ENCODE assay signal across 31 mouse cellular contexts in genomic region chr12:91075600-91075999, GRCm38 (mm10).
"Had no signal": no experiment of that assay in that cellular context is flagged by ENCODE, and none has a peak within 500 bp of the region (broad histone marks: within the 10 kb centered on the region; RNA-seq: fewer than 3 reads in every experiment).

No protein-coding gene starts in this region.

- H3K4me1 ChIP-seq: limb, embryonic 10.5 days; limb, embryonic 12.5 days; limb, embryonic 13.5 days; limb, embryonic 15.5 days; liver, embryonic 12.5 days; liver, embryonic 13.5 days; liver, embryonic 15.5 days; lung, embryonic 15.5 days; megakaryocyte, embryonic 14.5 days; midbrain, embryonic 10.5 days; midbrain, embryonic 12.5 days; midbrain, embryonic 15.5 days; neural tube, embryonic 12.5 days had no signal

- H3K27ac ChIP-seq: left cerebral cortex, adult 2 months; limb, embryonic 10.5 days; limb, embryonic 12.5 days; limb, embryonic 13.5 days; limb, embryonic 15.5 days; liver, embryonic 12.5 days; liver, embryonic 13.5 days; liver, embryonic 14.5 days; liver, embryonic 15.5 days; lung, embryonic 15.5 days; macrophage; midbrain, embryonic 10.5 days; midbrain, embryonic 12.5 days; midbrain, embryonic 15.5 days; neural tube, embryonic 12.5 days had no signal

- H3K27me3 ChIP-seq: limb, embryonic 12.5 days; limb, embryonic 13.5 days; limb, embryonic 15.5 days; liver, embryonic 12.5 days; liver, embryonic 13.5 days; liver, embryonic 15.5 days; lung, embryonic 15.5 days; megakaryocyte, embryonic 14.5 days; midbrain, embryonic 12.5 days; midbrain, embryonic 15.5 days; neural tube, embryonic 12.5 days had no signal

- H3K9me3 ChIP-seq: limb, embryonic 10.5 days; limb, embryonic 12.5 days; limb, embryonic 13.5 days; limb, embryonic 15.5 days; liver, embryonic 12.5 days; liver, embryonic 13.5 days; liver, embryonic 15.5 days; lung, embryonic 15.5 days; midbrain, embryonic 10.5 days; midbrain, embryonic 12.5 days; midbrain, embryonic 15.5 days; neural tube, embryonic 12.5 days had no signal

- DNase-seq: left cerebral cortex, postnatal 4 days; liver; liver, embryonic 13.5 days; liver, postnatal 0 days; lung, adult 18-20 months; lung, adult 2 months; lung, embryonic 14.5 days; lung, postnatal 10 days; lung, postnatal 14 days; lung, postnatal 36 days; lung, postnatal 4 days; midbrain, embryonic 14.5 days had no signal

- H3K36me3 ChIP-seq: limb, embryonic 10.5 days; limb, embryonic 12.5 days; limb, embryonic 13.5 days; limb, embryonic 15.5 days; liver, embryonic 12.5 days; liver, embryonic 15.5 days; lung, embryonic 15.5 days; midbrain, embryonic 10.5 days; midbrain, embryonic 12.5 days; midbrain, embryonic 15.5 days; neural tube, embryonic 12.5 days had no signal

- ATAC-seq: liver, embryonic 12.5 days; liver, postnatal 0 days; lung, postnatal 0 days; midbrain, embryonic 15.5 days; midbrain, embryonic 16.5 days had no signal

- H3K4me2 ChIP-seq: limb, embryonic 12.5 days; limb, embryonic 13.5 days; limb, embryonic 15.5 days; liver, embryonic 11.5 days; liver, embryonic 12.5 days; liver, embryonic 13.5 days; liver, embryonic 15.5 days; lung, embryonic 14.5 days; lung, embryonic 15.5 days; midbrain, embryonic 12.5 days; midbrain, embryonic 15.5 days; neural tube, embryonic 12.5 days had no signal

- H3K9ac ChIP-seq: limb, embryonic 12.5 days; limb, embryonic 13.5 days; limb, embryonic 15.5 days; liver, embryonic 12.5 days; liver, embryonic 13.5 days; liver, embryonic 14.5 days; liver, embryonic 15.5 days; liver, postnatal 0 days; lung, embryonic 14.5 days; lung, embryonic 15.5 days; midbrain, embryonic 12.5 days; midbrain, embryonic 15.5 days; neural tube, embryonic 12.5 days had no signal

- H3K4me3 ChIP-seq: left cerebral cortex, adult 2 months; limb, embryonic 10.5 days; limb, embryonic 12.5 days; limb, embryonic 13.5 days; limb, embryonic 15.5 days; liver, embryonic 12.5 days; liver, embryonic 13.5 days; liver, embryonic 15.5 days; lung, embryonic 15.5 days; megakaryocyte, embryonic 14.5 days; midbrain, embryonic 10.5 days; midbrain, embryonic 12.5 days; midbrain, embryonic 15.5 days; myocyte; neural tube, embryonic 12.5 days had no signal
